Mouse (Mus musculus) heart, embryonic 13.5 days (tissue): ENCODE measurements around the gene Slc22a12. TPM values are rescaled to one million over a fixed set of nuclear protein-coding genes. Genes with fewer than 3 reads are reported as not detected.

Experiments
- ATAC-seq: fragments of 200-750 bp; cut with Nextera tagmentation; 2 replicates; pipeline ENCODE4 v1.8.0; 2017; ENCODE audit warnings: moderate TSS enrichment; ENCODE audit not compliant: insufficient number of reproducible peaks, low FRiP score, low TSS enrichment; ENCODE audit errors: extremely low read depth
- H3K27ac ChIP-seq: fragments of 300-500 bp; sonication (generic); replicated peaks from 2 replicates; pipeline ENCODE4 v1.5.1; 2015; ENCODE audit warnings: moderate library complexity, mild to moderate bottlenecking, inconsistent platforms
- H3K27me3 ChIP-seq: fragments of 300-500 bp; sonication (generic); replicated peaks from 2 replicates; pipeline ENCODE4 v1.6.1; 2015; ENCODE audit warnings: mild to moderate bottlenecking, inconsistent platforms
- H3K36me3 ChIP-seq: fragments of 300-500 bp; sonication (generic); 2 replicates; pipeline ENCODE4 v1.6.1; 2015; ENCODE audit warnings: mild to moderate bottlenecking, inconsistent platforms
- H3K4me1 ChIP-seq: fragments of 300-500 bp; sonication (generic); 2 replicates; pipeline ENCODE4 v1.6.1; 2015; ENCODE audit warnings: inconsistent platforms
- H3K4me2 ChIP-seq: fragments of 300-500 bp; sonication (generic); 2 replicates; pipeline ENCODE4 v1.6.1; 2015; ENCODE audit warnings: inconsistent platforms, mild to moderate bottlenecking, moderate library complexity
- H3K4me3 ChIP-seq: fragments of 300-500 bp; sonication (generic); 2 replicates; pipeline ENCODE4 v1.5.1; 2015; ENCODE audit warnings: moderate library complexity, mild to moderate bottlenecking, inconsistent platforms
- H3K9ac ChIP-seq: fragments of 300-500 bp; sonication (generic); 2 replicates; pipeline ENCODE4 v1.6.1; 2015; ENCODE audit warnings: inconsistent platforms, mild to moderate bottlenecking, moderate library complexity
- H3K9me3 ChIP-seq: fragments of 300-500 bp; sonication (generic); 2 replicates; pipeline ENCODE4 v1.6.1; 2016; ENCODE audit warnings: inconsistent platforms
- WGBS: fragments of 180-500 bp; shearing (Covaris S2); methylation state at CpG from one replicate; pipeline ENCODE4 v1.1.7; 2015; ENCODE audit warnings: mixed read lengths; 5-methylcytosine and 5-hydroxymethylcytosine counted together
- polyA plus RNA-seq: library from polyadenylated mRNA; unstranded; fragments of >200 nt; fragmentation: Nextera tagmentation; extraction: Ambion mirVana; gene quantifications from 2 replicates; pipeline ENCODE4 v1.2.1, GENCODE M21; 2015

The Slc22a12 gene
- polyA plus RNA-seq = not detected in 2 replicates

DNA sequence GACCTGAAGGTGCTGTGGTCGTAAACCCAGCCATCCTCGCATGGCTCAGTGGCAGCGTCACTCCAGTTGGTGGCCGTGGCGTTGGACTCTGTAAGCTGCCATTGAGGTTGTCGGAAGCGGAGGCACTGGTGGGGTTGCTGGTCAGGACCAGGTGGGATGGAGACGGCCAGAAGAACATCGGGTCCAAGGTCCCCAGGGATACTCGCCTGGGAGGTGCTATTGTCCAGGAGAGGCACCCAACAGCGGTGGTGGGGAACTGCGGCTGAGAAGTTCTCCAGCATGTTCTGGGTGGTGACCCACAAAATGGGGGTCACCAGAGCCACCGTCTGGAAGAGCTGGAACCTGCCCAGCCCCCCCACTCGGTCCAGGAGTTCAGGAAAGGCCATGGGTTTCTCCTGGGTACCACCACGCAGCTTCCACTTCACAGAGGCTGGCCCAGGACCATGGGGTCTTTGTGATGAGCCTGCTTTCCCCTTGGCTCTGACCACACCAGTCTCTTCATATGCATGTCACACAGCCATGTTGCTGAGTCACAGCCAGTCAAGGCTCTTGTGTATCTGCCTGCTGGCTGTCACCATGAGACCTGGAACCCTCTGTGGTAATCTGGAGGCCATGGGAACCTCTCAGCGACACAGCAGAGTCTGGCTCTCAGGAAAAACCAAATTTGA lies at the start of gene Slc22a12:
Slc22a12 (minus strand) TSS at position 666 of the 668 bp plus-strand sequence.
- Histone ChIP-seq H3K27ac (no peak within 1 kb of the TSS), H3K27me3 (peaks cover 43% of the 10 kb centered on the region; the same call in 1 of the 2 replicates), H3K9me3 (no peaks in the 10 kb centered on the region), H3K4me2 (no peak within 1 kb of the TSS), H3K4me1 (no peaks in the 10 kb centered on the region), H3K36me3 (no peaks in the 10 kb centered on the region), H3K4me3 (no peak within 1 kb of the TSS), H3K9ac (no peak within 1 kb of the TSS)
- WGBS = 84% methylated on average over 16 of the region's 16 CpGs
- ATAC-seq = no peak; the same call in 1 of the 2 replicates

DNA sequence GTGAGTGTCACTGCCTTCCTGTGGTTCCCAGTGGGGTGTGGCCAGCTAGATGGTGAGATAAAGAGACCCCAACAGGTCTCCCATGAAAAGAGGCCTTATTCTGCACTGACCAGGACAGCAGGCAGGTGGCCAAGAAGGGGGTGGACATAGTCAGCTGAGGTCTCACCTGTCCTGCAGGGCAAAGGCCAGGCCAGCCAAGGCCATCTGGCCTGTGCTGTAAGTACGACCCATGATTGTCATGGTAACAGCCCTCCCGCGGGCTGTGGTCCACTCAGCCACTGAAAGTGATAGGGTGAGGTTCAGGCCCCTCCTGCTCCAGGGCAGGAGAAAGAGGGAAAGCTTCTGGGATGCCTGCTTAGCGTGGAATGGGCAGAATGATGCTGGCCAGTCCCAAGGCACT lies 29.2 kb upstream of the Slc22a12 start:
- no peak for ATAC-seq

GRCm38 (mm10) chr19:6571476-6571875 lies 28.6 kb upstream of the Slc22a12 start:
- no peak overlapping the region for H3K4me2 ChIP-seq
- no peaks in the 10 kb centered on the region for H3K36me3 ChIP-seq
- H3K27me3 ChIP-seq = peaks cover 53% of the 10 kb centered on the region
- H3K4me1 ChIP-seq = no peaks in the 10 kb centered on the region
- no peak overlapping the region for H3K4me3 ChIP-seq
- no peak overlapping the region for H3K27ac ChIP-seq
- no peak for ATAC-seq
- WGBS = 68% methylated on average over 5 of the region's 5 CpGs
- H3K9ac ChIP-seq = no peak overlapping the region
- no peaks in the 10 kb centered on the region for H3K9me3 ChIP-seq

More for the DNA sequence above, 29.2 kb upstream of the Slc22a12 start:
- WGBS = 27% methylated on average over 4 of the region's 4 CpGs
- H3K27ac ChIP-seq = no peak overlapping the region
- no peak overlapping the region for H3K4me3 ChIP-seq
- H3K4me1 ChIP-seq = peaks cover 5% of the 10 kb centered on the region; the same call in 1 of the 2 replicates
- no peaks in the 10 kb centered on the region for H3K9me3 ChIP-seq
- no peak overlapping the region for H3K9ac ChIP-seq
- peaks cover 54% of the 10 kb centered on the region for H3K27me3 ChIP-seq
- no peaks in the 10 kb centered on the region for H3K36me3 ChIP-seq
- H3K4me2 ChIP-seq = no peak overlapping the region

DNA sequence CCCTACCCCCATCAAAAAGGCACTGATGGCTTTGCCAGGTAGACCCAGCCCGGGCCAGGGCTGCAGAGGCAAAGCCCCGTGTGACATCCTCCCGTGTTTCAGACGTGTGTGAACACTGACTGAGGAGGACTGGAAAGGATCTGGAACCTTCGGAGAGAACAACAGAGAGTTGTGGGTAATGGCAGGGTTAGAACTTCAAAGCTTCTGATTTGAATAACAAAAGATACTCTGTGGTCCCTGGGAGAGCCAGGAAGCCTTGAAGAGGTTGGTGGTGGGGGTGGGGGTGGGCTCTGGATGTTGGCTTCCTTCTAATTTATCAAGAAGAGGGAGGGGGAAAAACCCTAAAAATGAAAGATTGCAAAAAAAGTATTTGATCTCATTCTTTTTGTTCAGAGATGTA lies 26.7 kb upstream of the Slc22a12 start:
- WGBS = 39% methylated on average over 5 of the region's 5 CpGs
- ATAC-seq = no peak
- Histone ChIP-seq H3K4me3 (no peak overlapping the region), H3K36me3 (no peaks in the 10 kb centered on the region), H3K4me1 (no peaks in the 10 kb centered on the region), H3K27ac (no peak overlapping the region), H3K4me2 (no peak overlapping the region), H3K9me3 (no peaks in the 10 kb centered on the region), H3K27me3 (peaks cover 37% of the 10 kb centered on the region), H3K9ac (no peak overlapping the region)

DNA sequence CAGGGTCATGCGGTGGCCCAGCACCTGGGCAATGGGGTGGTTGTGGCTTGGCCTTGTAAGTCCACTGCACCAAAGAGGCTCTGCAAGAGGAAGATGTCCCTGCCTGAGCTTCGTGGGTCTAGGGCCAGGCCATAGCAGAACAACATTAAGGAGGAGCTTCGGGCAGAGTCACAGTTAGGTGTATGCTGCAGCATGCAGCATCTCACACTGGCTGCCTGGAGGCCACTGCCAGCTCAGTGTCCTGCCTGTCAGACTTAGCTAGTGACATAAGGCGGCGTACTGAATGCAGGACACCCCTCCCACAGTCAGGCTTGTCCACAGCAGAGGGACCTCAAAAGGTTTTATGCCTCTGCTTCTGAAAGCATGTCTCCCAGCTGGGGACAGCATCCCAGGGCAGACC lies 26.2 kb upstream of the Slc22a12 start:
- H3K27ac ChIP-seq = no peak overlapping the region
- 64% methylated on average over 5 of the region's 5 CpGs for WGBS
- no peaks in the 10 kb centered on the region for H3K4me1 ChIP-seq
- H3K9me3 ChIP-seq = no peaks in the 10 kb centered on the region
- no peak overlapping the region for H3K4me3 ChIP-seq
- no peaks in the 10 kb centered on the region for H3K36me3 ChIP-seq
- ATAC-seq = no peak
- peaks cover 35% of the 10 kb centered on the region for H3K27me3 ChIP-seq
- no peak overlapping the region for H3K4me2 ChIP-seq
- H3K9ac ChIP-seq = no peak overlapping the region

GRCm38 (mm10) chr19:6566450-6566849 lies 23.6 kb upstream of the Slc22a12 start:
- Histone ChIP-seq H3K4me2 (no peak overlapping the region), H3K9ac (no peak overlapping the region), H3K4me1 (no peaks in the 10 kb centered on the region), H3K36me3 (no peaks in the 10 kb centered on the region), H3K27me3 (peaks cover 9% of the 10 kb centered on the region; the same call in 1 of the 2 replicates), H3K9me3 (no peaks in the 10 kb centered on the region), H3K4me3 (no peak overlapping the region), H3K27ac (no peak overlapping the region)
- no peak for ATAC-seq
- 87% methylated on average over 2 of the region's 2 CpGs for WGBS

- Histone ChIP-seq H3K4me2 (no peak overlapping the region), H3K9me3 (no peaks in the 10 kb centered on the region), H3K4me3 (no peak overlapping the region), H3K27me3 (peaks cover 2% of the 10 kb centered on the region; the same call in 1 of the 2 replicates), H3K27ac (no peak overlapping the region), H3K9ac (no peak overlapping the region), H3K4me1 (no peaks in the 10 kb centered on the region), H3K36me3 (no peaks in the 10 kb centered on the region)
- WGBS = 75% methylated on average over 6 of the region's 6 CpGs
- ATAC-seq = no peak
Observed at GRCm38 (mm10) chr19:6565136-6565535, 22.3 kb upstream of the Slc22a12 start.

GRCm38 (mm10) chr19:6560246-6560815 lies 17.5 kb upstream of the Slc22a12 start:
- H3K4me3 ChIP-seq = no peak overlapping the region
- H3K27ac ChIP-seq = no peak overlapping the region
- no peaks in the 10 kb centered on the region for H3K9me3 ChIP-seq
- no peak overlapping the region for H3K9ac ChIP-seq
- no peaks in the 10 kb centered on the region for H3K27me3 ChIP-seq
- no peak for ATAC-seq
- WGBS = 74% methylated on average over 7 of the region's 7 CpGs
- no peaks in the 10 kb centered on the region for H3K4me1 ChIP-seq
- no peak overlapping the region for H3K4me2 ChIP-seq
- H3K36me3 ChIP-seq = no peaks in the 10 kb centered on the region

DNA sequence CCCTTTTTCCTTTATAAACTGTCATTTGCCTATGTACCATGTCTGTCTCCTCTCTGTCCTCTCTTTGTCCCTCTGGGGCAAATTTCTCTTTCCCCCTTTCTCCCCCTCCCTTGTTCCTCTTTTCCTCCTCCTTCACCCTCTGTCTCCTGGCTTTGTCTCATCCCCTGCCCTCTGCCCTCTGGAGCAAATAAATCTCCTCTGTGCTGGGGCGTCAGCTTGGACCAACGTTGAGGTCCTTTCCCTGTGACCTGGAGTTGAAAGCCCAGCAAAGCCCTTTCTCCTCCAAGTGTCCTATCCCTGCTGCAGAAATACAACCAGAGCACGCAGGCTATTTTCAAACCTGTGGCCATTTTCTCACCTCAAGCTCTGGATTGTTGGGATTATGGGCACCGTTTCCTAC lies 16.7 kb upstream of the Slc22a12 start:
- Histone ChIP-seq H3K4me3 (no peak overlapping the region), H3K4me1 (no peaks in the 10 kb centered on the region), H3K9me3 (no peaks in the 10 kb centered on the region), H3K9ac (no peak overlapping the region), H3K27ac (no peak overlapping the region), H3K4me2 (no peak overlapping the region), H3K27me3 (no peaks in the 10 kb centered on the region), H3K36me3 (no peaks in the 10 kb centered on the region)
- no peak for ATAC-seq
- WGBS = 65% methylated on average over 4 of the region's 4 CpGs

DNA sequence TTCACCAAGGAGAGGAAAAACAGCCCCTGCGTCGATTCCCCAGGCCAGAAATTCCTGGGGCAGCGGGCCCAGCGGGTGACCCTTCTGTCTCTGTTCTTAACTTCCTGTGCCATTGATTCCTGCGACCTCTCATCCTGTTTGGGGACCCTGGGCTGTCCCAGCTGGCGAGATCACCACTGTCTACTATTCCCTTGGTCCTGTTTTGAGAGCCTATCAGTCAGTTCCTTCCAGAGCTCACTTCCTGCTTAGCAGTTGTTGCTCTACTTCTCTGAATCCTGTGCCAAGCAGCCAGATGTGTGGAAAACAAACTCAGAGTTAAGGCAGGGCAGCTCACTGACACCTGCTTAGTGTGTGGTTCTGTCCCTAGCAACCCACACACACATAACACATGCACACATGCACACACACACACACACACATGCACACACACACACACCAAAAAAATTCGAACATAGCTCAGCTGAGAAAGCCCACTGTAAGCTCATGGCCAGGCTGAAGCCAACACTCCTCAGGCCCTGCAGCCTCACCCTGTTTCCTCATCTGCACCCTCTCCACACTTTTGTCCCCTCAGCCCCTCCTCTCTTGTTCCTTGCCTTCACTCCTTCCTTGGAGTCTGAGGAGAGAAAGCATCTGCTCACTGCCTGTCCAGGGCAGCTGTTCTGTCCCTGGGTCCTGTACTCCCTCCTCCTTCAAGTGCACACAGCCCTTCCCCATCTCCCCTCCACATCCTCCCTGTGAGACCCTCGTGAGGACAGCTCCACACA lies 11.2 kb upstream of the Slc22a12 start:
- no peak for ATAC-seq
- Histone ChIP-seq H3K4me3 (no peak overlapping the region), H3K9me3 (no peaks in the 10 kb centered on the region), H3K27ac (peak overlapping the region; percentile 62), H3K36me3 (no peaks in the 10 kb centered on the region), H3K4me2 (no peak overlapping the region), H3K27me3 (peaks cover 3% of the 10 kb centered on the region; the same call in 1 of the 2 replicates), H3K4me1 (no peaks in the 10 kb centered on the region), H3K9ac (no peak overlapping the region)
- WGBS = 27% methylated on average over 8 of the region's 8 CpGs

DNA sequence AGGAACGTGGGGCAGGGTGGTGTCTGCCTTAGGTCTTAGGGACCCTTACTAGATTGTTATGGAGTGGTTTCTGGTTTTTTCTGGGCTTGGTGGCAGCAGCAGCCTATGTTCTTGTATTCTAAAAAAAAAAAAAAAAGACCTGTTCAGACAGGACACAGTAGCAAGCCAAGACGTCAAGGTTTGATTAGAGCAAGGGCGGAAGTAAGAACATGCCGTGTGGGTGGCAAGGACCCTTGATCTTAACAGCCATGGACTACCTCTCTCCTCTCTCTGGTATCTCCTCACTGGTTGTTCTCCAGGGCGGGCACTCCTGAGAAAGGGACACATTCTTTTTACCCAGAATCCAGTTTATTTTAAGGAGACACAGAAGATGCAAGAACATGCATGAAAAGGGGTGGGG lies 10.3 kb upstream of the Slc22a12 start:
- no peak overlapping the region for H3K9ac ChIP-seq
- H3K4me2 ChIP-seq = no peak overlapping the region
- peaks cover 3% of the 10 kb centered on the region; the same call in 1 of the 2 replicates for H3K27me3 ChIP-seq
- no peak for ATAC-seq
- 56% methylated on average over 5 of the region's 5 CpGs for WGBS
- no peak overlapping the region for H3K4me3 ChIP-seq
- H3K4me1 ChIP-seq = no peaks in the 10 kb centered on the region
- no peaks in the 10 kb centered on the region for H3K9me3 ChIP-seq
- H3K36me3 ChIP-seq = no peaks in the 10 kb centered on the region
- peak overlapping the region; percentile 62 for H3K27ac ChIP-seq
